Mouse (Mus musculus): ENCODE data around the gene Bglap. TPM values are rescaled to one million over a fixed set of nuclear protein-coding genes. Genes with fewer than 3 reads are reported as not detected.
"Not testable (repeated sequence)": the region's sequence is repeated elsewhere in the genome, so short reads cannot be mapped to it uniquely, and the experiment has no call there.

The Bglap gene
- polyA plus RNA-seq (2014; fragmentation: Nextera tagmentation; extraction: Ambion mirVana), result not detected in 2 replicates

DNA sequence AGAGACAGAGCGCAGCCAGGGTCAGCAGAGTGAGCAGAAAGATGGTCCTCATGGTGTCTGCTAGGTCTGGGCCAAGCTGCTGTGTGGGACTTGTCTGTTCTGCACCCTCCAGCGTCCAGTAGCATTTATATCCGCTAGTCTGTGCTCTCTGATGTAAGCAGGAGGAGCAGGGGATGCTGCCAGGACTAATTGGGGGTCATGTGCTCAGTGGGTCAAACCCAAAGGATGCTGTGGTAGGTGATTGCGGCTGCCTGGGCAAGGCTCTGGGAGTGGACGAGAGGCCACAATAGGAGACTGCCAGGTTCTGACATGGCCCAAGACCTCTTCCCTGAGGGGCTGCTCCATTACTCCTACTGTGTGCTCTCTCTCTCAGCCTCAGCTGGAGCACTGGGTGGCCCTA, at the start of gene Bglap:
Gene Bglap (minus strand): TSS at position 101 of the 400 bp plus-strand sequence.
- Histone ChIP-seq H3K27me3 (replicated peaks; ENCODE audit: control insufficient read depth, insufficient read depth, low read length) (no peaks in the 10 kb centered on the region), H3K9ac (ENCODE audit: low read length) (no peak within 1 kb of the TSS), H3K36me3 (ENCODE audit: control insufficient read depth, insufficient read depth, low read length) (no peaks in the 10 kb centered on the region), H3K27ac (ENCODE audit: low read depth, low read length) (no peak within 1 kb of the TSS), H3K4me2 (ENCODE audit: low read length) (no peak within 1 kb of the TSS), H3K4me1 (ENCODE audit: control insufficient read depth, insufficient read depth, low read length) (no peaks in the 10 kb centered on the region), H3K9me3 (replicated peaks; ENCODE audit: control insufficient read depth, low read length) (no peaks in the 10 kb centered on the region), H3K4me3 (ENCODE audit: low read depth, low read length) (no peak within 1 kb of the TSS)
- WGBS, result 82% methylated on average over 5 of the region's 5 CpGs
- ATAC-seq (no peak), DNase-seq (ENCODE audit: low spot score) (no peak)

DNA sequence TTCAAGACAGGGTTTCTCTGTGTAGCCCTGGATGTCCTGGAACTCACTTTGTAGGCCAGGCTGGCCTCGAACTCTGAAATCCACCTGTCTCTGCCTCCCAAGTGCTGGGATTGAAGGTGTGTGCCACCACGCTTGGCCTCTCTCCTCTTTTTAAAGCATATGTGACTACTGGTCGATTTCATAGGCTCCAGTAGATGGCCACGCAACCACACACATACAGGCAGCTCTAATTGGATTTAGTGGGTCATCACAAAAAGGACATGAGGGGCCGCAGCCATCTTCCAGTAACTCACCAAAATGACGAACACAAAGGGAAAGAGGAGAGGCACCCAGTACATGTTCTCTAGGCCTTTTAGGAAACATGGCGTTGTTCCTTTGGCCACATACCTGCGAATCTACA, 44.4 kb upstream of the Bglap start:
- not testable (repeated sequence) for H3K9ac ChIP-seq (ENCODE audit: low read length); DNase-seq (ENCODE audit: low spot score); H3K9me3 ChIP-seq (replicated peaks; ENCODE audit: control insufficient read depth, low read length); H3K4me2 ChIP-seq (ENCODE audit: low read length); H3K27ac ChIP-seq (ENCODE audit: low read depth, low read length); H3K27me3 ChIP-seq (replicated peaks; ENCODE audit: control insufficient read depth, insufficient read depth, low read length); H3K4me1 ChIP-seq (ENCODE audit: control insufficient read depth, insufficient read depth, low read length); H3K4me3 ChIP-seq (ENCODE audit: low read depth, low read length); ATAC-seq; H3K36me3 ChIP-seq (ENCODE audit: control insufficient read depth, insufficient read depth, low read length)
- 68% methylated on average over 8 of the region's 8 CpGs for WGBS

DNA sequence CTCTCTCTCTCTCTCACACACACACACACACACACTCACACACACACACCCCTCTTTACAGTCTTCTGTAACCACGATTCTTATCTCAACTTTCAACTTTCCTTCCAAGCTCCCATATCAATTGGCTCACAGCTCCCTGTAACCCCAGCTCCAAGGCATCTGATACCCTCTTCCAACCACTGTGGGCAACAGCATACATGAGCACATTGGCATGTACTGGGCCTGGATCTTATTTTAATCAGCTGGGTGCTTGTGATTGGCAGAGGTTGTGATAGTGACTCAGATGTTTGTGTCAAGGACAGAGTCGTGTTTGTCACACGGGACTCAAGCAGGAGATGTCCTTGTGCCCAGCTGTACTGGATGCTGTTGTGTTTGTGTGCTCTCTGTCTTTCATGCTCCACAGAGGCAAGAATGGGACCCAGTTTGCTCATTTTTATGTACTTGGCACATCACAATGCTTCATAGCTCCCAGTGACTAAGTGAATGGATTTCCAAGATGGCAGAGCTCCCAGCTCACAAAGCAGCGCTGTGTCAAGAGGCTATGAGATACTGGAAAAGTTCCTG, 43.2 kb upstream of the Bglap start:
- Histone ChIP-seq H3K27ac (ENCODE audit: low read depth, low read length) (no peak overlapping the region), H3K9ac (ENCODE audit: low read length) (no peak overlapping the region)
- WGBS, result 86% methylated on average over 4 of the region's 4 CpGs

DNA sequence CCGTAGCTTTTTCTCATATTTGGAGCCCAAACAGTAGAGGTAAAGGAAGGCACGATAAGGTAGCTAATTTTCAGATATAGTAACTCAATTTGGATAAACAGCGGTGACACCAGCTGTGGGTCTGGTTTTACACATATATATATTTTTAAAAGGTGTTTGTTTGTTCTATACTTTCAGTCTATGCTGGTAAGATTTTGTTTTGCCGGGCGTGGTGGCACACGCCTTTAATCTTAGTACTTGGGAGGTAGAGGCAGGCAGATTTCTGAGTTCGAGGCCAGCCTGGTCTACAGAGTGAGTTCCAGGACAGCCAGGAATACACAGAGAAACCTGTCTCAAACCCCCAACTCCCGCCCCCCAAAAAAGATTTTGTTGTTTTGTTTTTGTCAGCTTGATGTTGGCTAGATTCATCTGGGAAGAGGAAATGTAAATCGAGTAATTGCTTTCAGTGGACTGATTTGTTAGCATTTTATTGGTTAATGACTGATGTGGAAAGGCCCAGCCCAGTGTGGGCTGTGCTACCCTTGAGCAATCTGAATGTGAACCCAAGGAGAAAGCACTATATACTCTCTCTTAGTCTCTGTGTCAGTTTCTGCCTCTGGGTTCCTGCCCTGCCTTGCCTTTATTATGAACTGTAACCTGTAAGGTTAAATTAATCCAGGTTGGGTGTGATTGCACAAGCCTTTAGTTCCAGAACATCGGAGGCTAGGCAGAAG, 41.6 kb upstream of the Bglap start:
- ATAC-seq (no peak), DNase-seq (ENCODE audit: low spot score) (no peak)
- Histone ChIP-seq H3K27me3 (replicated peaks; ENCODE audit: control insufficient read depth, insufficient read depth, low read length) (no peaks in the 10 kb centered on the region), H3K4me1 (ENCODE audit: control insufficient read depth, insufficient read depth, low read length) (peaks cover 10% of the 10 kb centered on the region), H3K27ac (ENCODE audit: low read depth, low read length) (no peak overlapping the region), H3K9ac (ENCODE audit: low read length) (no peak overlapping the region), H3K4me3 (ENCODE audit: low read depth, low read length) (no peak overlapping the region), H3K9me3 (replicated peaks; ENCODE audit: control insufficient read depth, low read length) (no peaks in the 10 kb centered on the region), H3K36me3 (ENCODE audit: control insufficient read depth, insufficient read depth, low read length) (peaks cover 6% of the 10 kb centered on the region), H3K4me2 (ENCODE audit: low read length) (peak overlapping the region; percentile 22; the same call in 1 of the 2 replicates)
- 86% methylated on average over 10 of the region's 10 CpGs for WGBS

More for the DNA sequence above, 43.2 kb upstream of the Bglap start:
- H3K4me2 ChIP-seq (ENCODE audit: low read length), result no peak overlapping the region
- DNase-seq (ENCODE audit: low spot score), result no peak
- no peaks in the 10 kb centered on the region for H3K36me3 ChIP-seq (ENCODE audit: control insufficient read depth, insufficient read depth, low read length)
- H3K9me3 ChIP-seq (replicated peaks; ENCODE audit: control insufficient read depth, low read length), result no peaks in the 10 kb centered on the region
- H3K4me3 ChIP-seq (ENCODE audit: low read depth, low read length), result no peak overlapping the region
- no peak for ATAC-seq
- H3K4me1 ChIP-seq (ENCODE audit: control insufficient read depth, insufficient read depth, low read length), result peaks cover 10% of the 10 kb centered on the region
- H3K27me3 ChIP-seq (replicated peaks; ENCODE audit: control insufficient read depth, insufficient read depth, low read length), result no peaks in the 10 kb centered on the region

DNA sequence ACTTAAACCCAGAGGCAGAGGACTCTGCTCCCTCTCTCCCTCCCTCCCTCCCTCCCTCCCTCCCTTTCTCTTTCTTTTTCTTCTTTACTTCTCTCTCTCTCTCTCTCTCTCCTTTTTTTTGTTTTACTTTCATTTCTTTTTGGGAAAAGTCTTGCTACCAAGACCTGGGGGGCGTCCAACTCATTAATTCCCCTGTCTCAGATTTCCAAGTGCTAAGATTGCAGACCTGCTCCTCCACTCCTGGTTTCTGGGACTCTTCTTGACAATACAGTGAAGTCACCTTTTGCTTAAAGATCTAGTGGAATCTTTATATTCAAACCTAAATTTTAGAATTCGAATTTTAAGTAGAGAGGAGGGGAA, 41.0 kb upstream of the Bglap start:
- Histone ChIP-seq H3K4me2 (ENCODE audit: low read length) (peak overlapping the region; percentile 22; the same call in 1 of the 2 replicates), H3K27ac (ENCODE audit: low read depth, low read length) (no peak overlapping the region), H3K4me3 (ENCODE audit: low read depth, low read length) (no peak overlapping the region), H3K9ac (ENCODE audit: low read length) (no peak overlapping the region), H3K27me3 (replicated peaks; ENCODE audit: control insufficient read depth, insufficient read depth, low read length) (no peaks in the 10 kb centered on the region), H3K36me3 (ENCODE audit: control insufficient read depth, insufficient read depth, low read length) (peaks cover 11% of the 10 kb centered on the region), H3K9me3 (replicated peaks; ENCODE audit: control insufficient read depth, low read length) (no peaks in the 10 kb centered on the region), H3K4me1 (ENCODE audit: control insufficient read depth, insufficient read depth, low read length) (peaks cover 10% of the 10 kb centered on the region)
- WGBS, result 7% methylated on average over 2 of the region's 2 CpGs
- ATAC-seq, result peak; percentile 18; the same call in 1 of the 2 replicates
- no peak for DNase-seq (ENCODE audit: low spot score)

DNA sequence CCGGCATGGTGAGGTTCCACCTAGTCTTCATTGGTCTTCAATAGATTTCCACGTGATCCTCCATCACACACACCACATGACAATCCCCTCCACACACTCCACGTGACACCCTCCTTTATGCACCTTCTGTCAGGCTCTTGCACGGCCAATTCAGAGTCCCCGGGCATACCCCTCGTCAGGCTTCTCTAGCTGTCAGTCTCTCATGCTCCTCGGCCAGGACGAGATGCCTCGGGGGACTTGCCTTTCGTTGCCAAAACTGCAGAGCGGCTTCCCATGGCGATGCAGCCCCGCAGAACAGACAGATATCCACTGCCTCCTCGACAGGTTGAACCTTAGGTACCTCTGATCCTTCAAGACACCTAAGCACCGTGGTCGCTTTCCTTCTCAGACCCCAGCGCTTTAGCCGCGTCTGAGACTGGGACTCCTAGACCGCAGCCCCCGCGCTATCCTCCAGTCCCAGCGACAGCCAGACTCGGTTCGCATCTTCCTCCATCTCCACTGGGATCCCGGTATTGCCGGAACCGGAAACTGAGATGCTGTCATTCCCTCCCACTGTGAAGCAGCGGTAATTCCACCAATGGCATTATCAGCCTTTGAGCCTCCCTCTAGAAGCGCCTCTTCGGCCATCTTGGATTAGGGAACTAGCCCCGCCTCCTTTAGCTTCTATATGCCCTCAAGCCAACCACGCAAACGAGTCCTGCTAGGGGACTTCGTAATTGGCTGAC, 40.5 kb upstream of the Bglap start, which contains the start of gene Slc25a44:
Gene Slc25a44 (minus strand): TSS at position 535 of the 725 bp plus-strand sequence.
- 1% methylated on average over 35 of the region's 35 CpGs for WGBS
- ATAC-seq, result peak; percentile 98

DNA sequence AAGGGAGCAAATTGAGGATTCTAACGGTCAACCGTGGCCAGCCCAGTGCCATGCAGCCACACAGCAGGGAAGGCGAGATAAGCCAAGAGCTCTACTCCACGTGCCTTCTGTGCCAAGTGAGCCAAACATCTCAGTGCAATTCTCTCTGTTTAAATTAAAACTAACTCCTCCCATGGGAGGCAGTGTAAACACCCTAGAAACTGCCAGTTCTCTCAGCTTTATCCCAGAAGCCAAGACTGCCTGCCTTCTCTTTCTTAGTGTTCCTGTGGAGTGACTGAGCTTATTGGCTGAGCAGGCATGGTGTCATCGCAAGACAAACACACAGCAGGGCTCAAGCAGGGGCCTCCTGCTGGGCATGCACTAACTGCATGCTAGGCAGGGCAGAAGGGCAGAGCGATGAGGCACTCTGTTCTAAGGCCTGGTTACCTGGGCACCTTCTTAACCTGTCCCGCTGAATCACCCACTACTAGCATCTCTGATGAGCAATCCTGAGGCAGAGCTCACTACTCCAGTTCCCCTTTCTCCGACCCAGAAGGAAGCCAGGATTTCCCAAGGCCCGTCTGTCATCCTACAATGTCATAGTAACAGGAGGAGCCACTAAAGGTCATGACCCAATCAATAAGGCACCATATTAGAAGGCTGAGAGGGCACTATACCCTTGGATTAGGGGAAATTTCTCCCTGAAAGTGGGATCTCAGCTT, 37.9 kb upstream of the Bglap start:
- H3K9me3 ChIP-seq (replicated peaks; ENCODE audit: control insufficient read depth, low read length), result no peaks in the 10 kb centered on the region
- H3K27me3 ChIP-seq (replicated peaks; ENCODE audit: control insufficient read depth, insufficient read depth, low read length), result no peaks in the 10 kb centered on the region
- peaks cover 42% of the 10 kb centered on the region for H3K36me3 ChIP-seq (ENCODE audit: control insufficient read depth, insufficient read depth, low read length)
- H3K4me3 ChIP-seq (ENCODE audit: low read depth, low read length), result no peak overlapping the region
- peak overlapping the region; percentile 35 for H3K9ac ChIP-seq (ENCODE audit: low read length)
- H3K4me2 ChIP-seq (ENCODE audit: low read length), result no peak overlapping the region
- no peak overlapping the region for H3K27ac ChIP-seq (ENCODE audit: low read depth, low read length)
- peaks cover 10% of the 10 kb centered on the region for H3K4me1 ChIP-seq (ENCODE audit: control insufficient read depth, insufficient read depth, low read length)
- ATAC-seq (no peak), DNase-seq (ENCODE audit: low spot score) (peak; percentile 25)
- 39% methylated on average over 9 of the region's 9 CpGs for WGBS

More for the DNA sequence above, 40.5 kb upstream of the Bglap start, which contains the start of gene Slc25a44:
- Histone ChIP-seq H3K4me1 (ENCODE audit: control insufficient read depth, insufficient read depth, low read length) (peaks cover 10% of the 10 kb centered on the region), H3K36me3 (ENCODE audit: control insufficient read depth, insufficient read depth, low read length) (peaks cover 17% of the 10 kb centered on the region), H3K4me2 (ENCODE audit: low read length) (peak within 1 kb of the TSS; percentile 91), H3K27me3 (replicated peaks; ENCODE audit: control insufficient read depth, insufficient read depth, low read length) (no peaks in the 10 kb centered on the region), H3K27ac (ENCODE audit: low read depth, low read length) (no peak within 1 kb of the TSS), H3K9ac (ENCODE audit: low read length) (peak within 1 kb of the TSS; percentile 73), H3K9me3 (replicated peaks; ENCODE audit: control insufficient read depth, low read length) (no peaks in the 10 kb centered on the region), H3K4me3 (ENCODE audit: low read depth, low read length) (peak within 1 kb of the TSS; percentile 63)
- DNase-seq (ENCODE audit: low spot score), result peak; percentile 99

DNA sequence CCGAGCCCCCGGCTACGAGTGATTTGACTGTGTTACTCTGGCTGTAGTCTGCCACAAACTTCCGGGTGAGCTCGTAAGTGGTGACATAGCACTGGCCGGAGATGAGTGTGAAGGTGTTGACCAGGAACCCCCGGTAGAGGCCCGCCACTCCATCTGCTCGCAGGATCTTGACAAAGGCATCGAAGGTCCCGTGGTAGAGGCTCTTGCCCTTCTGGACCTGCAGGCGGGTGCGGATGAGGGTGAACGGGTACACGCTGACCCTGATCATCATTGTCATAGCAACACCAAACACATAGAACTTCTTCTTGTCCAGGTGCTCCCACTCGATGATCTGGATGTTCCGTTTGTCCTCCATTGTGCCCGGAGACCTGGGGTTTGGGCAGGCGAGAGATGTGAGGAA, 36.5 kb upstream of the Bglap start:
- H3K9me3 ChIP-seq (replicated peaks; ENCODE audit: control insufficient read depth, low read length), result no peaks in the 10 kb centered on the region

More for the DNA sequence above, 36.5 kb upstream of the Bglap start:
- Histone ChIP-seq H3K27ac (ENCODE audit: low read depth, low read length) (no peak overlapping the region), H3K4me1 (ENCODE audit: control insufficient read depth, insufficient read depth, low read length) (peaks cover 10% of the 10 kb centered on the region), H3K4me2 (ENCODE audit: low read length) (no peak overlapping the region), H3K9ac (ENCODE audit: low read length) (no peak overlapping the region), H3K36me3 (ENCODE audit: control insufficient read depth, insufficient read depth, low read length) (peaks cover 55% of the 10 kb centered on the region), H3K27me3 (replicated peaks; ENCODE audit: control insufficient read depth, insufficient read depth, low read length) (no peaks in the 10 kb centered on the region), H3K4me3 (ENCODE audit: low read depth, low read length) (no peak overlapping the region)
- DNase-seq (ENCODE audit: low spot score) (no peak), ATAC-seq (no peak)
- WGBS, result 96% methylated on average over 19 of the region's 19 CpGs

Data from forebrain, embryonic 14.5 days (tissue).